Comparison of ENCODE assay signal across 8 mouse cellular contexts in genomic region chr7:140080503-140081156, GRCm38 (mm10). TPM values are rescaled to one million over a fixed set of nuclear protein-coding genes. Genes with fewer than 3 reads are reported as not detected.
DNase-seq lines count a peak whose midpoint lies in the region; ATAC-seq lines count a peak whose summit lies in the region.

No protein-coding gene starts in this region.

- H3K27me3 ChIP-seq in forebrain, embryonic 15.5 days: no peaks in the 10 kb centered on the region
- peaks cover 28% of the 10 kb centered on the region for H3K27me3 ChIP-seq in hindbrain, embryonic 11.5 days (ENCODE audit: control insufficient read depth, insufficient read depth, low read length)
- H3K27me3 ChIP-seq in lung, embryonic 15.5 days: peaks cover 42% of the 10 kb centered on the region

- no peaks in the 10 kb centered on the region for H3K9me3 ChIP-seq in forebrain, embryonic 15.5 days
- H3K9me3 ChIP-seq in hindbrain, embryonic 11.5 days (ENCODE audit: control insufficient read depth, low read length): no peaks in the 10 kb centered on the region
- no peaks in the 10 kb centered on the region for H3K9me3 ChIP-seq in lung, embryonic 15.5 days

- peak overlapping the region; percentile 88 for H3K27ac ChIP-seq in forebrain, embryonic 15.5 days (replicated peaks)
- peak overlapping the region; percentile 67 for H3K27ac ChIP-seq in hindbrain, embryonic 11.5 days (ENCODE audit: low read depth, low read length)
- no peak overlapping the region for H3K27ac ChIP-seq in lung, embryonic 15.5 days

- H3K36me3 ChIP-seq in forebrain, embryonic 15.5 days: no peaks in the 10 kb centered on the region
- no peaks in the 10 kb centered on the region for H3K36me3 ChIP-seq in hindbrain, embryonic 11.5 days (ENCODE audit: control insufficient read depth, insufficient read depth, low read length)
- no peaks in the 10 kb centered on the region for H3K36me3 ChIP-seq in lung, embryonic 15.5 days

- peak; percentile 77 for DNase-seq in Muller cell, postnatal 12 days (ENCODE audit: inconsistent ontology term)
- DNase-seq in cerebellum, adult 11-12 months: peak; percentile 93
- peak; percentile 95 for DNase-seq in hindbrain, embryonic 11.5 days (ENCODE audit: low spot score)
- peak; percentile 90 to 92 for DNase-seq in layer of hippocampus, adult 8-10 months (ENCODE audit: low spot score in 2 of 2)
- peak; percentile 54 for DNase-seq in ovary, postnatal 14 days (ENCODE audit: low spot score)

- ATAC-seq in forebrain, embryonic 15.5 days (replicated peaks): peak; percentile 83
- peak; percentile 83 for ATAC-seq in hindbrain, embryonic 11.5 days (ENCODE audit: low FRiP score)
- peak; percentile 75; the same call in 1 of the 2 replicates for ATAC-seq in lung, embryonic 15.5 days (ENCODE audit: borderline replicate concordance, extremely low read depth, low FRiP score, low TSS enrichment)
- ATAC-seq in monocyte, adult 5-6 weeks (replicated peaks; ENCODE audit: insufficient number of reproducible peaks, low FRiP score, low TSS enrichment, poor library complexity, severe bottlenecking): no peak

- H3K4me2 ChIP-seq in forebrain, embryonic 15.5 days (replicated peaks): peak overlapping the region; percentile 60
- H3K4me2 ChIP-seq in hindbrain, embryonic 11.5 days (replicated peaks; ENCODE audit: low read depth, low read length): peak overlapping the region; percentile 53
- peak overlapping the region; percentile 38 for H3K4me2 ChIP-seq in lung, embryonic 15.5 days

- peak overlapping the region; percentile 44 for H3K4me3 ChIP-seq in forebrain, embryonic 15.5 days
- peak overlapping the region; percentile 26 for H3K4me3 ChIP-seq in hindbrain, embryonic 11.5 days (ENCODE audit: low read depth, low read length)
- peak overlapping the region; percentile 12 for H3K4me3 ChIP-seq in lung, embryonic 15.5 days

- H3K4me1 ChIP-seq in forebrain, embryonic 15.5 days: peaks cover 35% of the 10 kb centered on the region
- H3K4me1 ChIP-seq in hindbrain, embryonic 11.5 days (replicated peaks; ENCODE audit: control insufficient read depth, insufficient read depth, low read length): peaks cover 12% of the 10 kb centered on the region
- H3K4me1 ChIP-seq in lung, embryonic 15.5 days: no peaks in the 10 kb centered on the region

- peak overlapping the region; percentile 66 for H3K9ac ChIP-seq in forebrain, embryonic 15.5 days (replicated peaks)
- H3K9ac ChIP-seq in hindbrain, embryonic 11.5 days (ENCODE audit: low read depth, low read length): peak overlapping the region; percentile 44; the same call in 1 of the 2 replicates
- H3K9ac ChIP-seq in lung, embryonic 15.5 days: no peak overlapping the region

- WGBS in forebrain, embryonic 15.5 days: 2% methylated on average over 24 of the region's 24 CpGs
- 4% methylated on average over 24 of the region's 24 CpGs for WGBS in hindbrain, embryonic 11.5 days
- 1% methylated on average over 24 of the region's 24 CpGs for WGBS in lung, embryonic 15.5 days

RNA-seq across cellular contexts. Expression of gene Caly, which starts 1.7 kb away (rescaled TPM):
- polyA plus RNA-seq in forebrain, embryonic 15.5 days (2015; fragmentation: Nextera tagmentation; extraction: Ambion mirVana): 108 and 117 TPM in 2 replicates
- polyA plus RNA-seq in hindbrain, embryonic 11.5 days (2014; fragmentation: Nextera tagmentation; extraction: Ambion mirVana): 11.2 and 12.1 TPM in 2 replicates
- 100 to 1,000 TPM; 217 to 237 (median 229) TPM for total RNA-seq in layer of hippocampus, adult 8-10 months (2022)
- polyA plus RNA-seq in lung, embryonic 15.5 days (2015; fragmentation: Nextera tagmentation; extraction: Ambion mirVana): 0.66 and 1.1 TPM in 2 replicates
- 0.68 TPM in 1 of 3 replicates, not detected in the others for total RNA-seq in monocyte, adult 5-6 weeks (2017)

RNA-seq across cellular contexts. Expression of gene Prap1, which starts 12.6 kb away (rescaled TPM):
- not detected in 2 replicates for polyA plus RNA-seq in forebrain, embryonic 15.5 days (2015; fragmentation: Nextera tagmentation; extraction: Ambion mirVana)
- polyA plus RNA-seq in hindbrain, embryonic 11.5 days (2014; fragmentation: Nextera tagmentation; extraction: Ambion mirVana): 0.27 TPM in 1 of 2 replicates, not detected in the other
- under 1 TPM in 1 of 4 experiments, not detected in 3; 0.56 TPM for total RNA-seq in layer of hippocampus, adult 8-10 months (2022)
- not detected in 2 replicates for polyA plus RNA-seq in lung, embryonic 15.5 days (2015; fragmentation: Nextera tagmentation; extraction: Ambion mirVana)
- not detected in 3 replicates for total RNA-seq in monocyte, adult 5-6 weeks (2017)

RNA-seq across cellular contexts. Expression of gene Fuom, which starts 21.6 kb away (rescaled TPM):
- 18.5 and 18.9 TPM in 2 replicates for polyA plus RNA-seq in forebrain, embryonic 15.5 days (2015; fragmentation: Nextera tagmentation; extraction: Ambion mirVana)
- 17.7 and 18.4 TPM in 2 replicates for polyA plus RNA-seq in hindbrain, embryonic 11.5 days (2014; fragmentation: Nextera tagmentation; extraction: Ambion mirVana)
- 10 to 100 TPM; 42.7 to 49.1 (median 47.7) TPM for total RNA-seq in layer of hippocampus, adult 8-10 months (2022)
- 19.1 and 19.8 TPM in 2 replicates for polyA plus RNA-seq in lung, embryonic 15.5 days (2015; fragmentation: Nextera tagmentation; extraction: Ambion mirVana)
- 2.8 to 7.7 TPM (median 4.5 TPM) in 3 replicates for total RNA-seq in monocyte, adult 5-6 weeks (2017)

RNA-seq across cellular contexts. Expression of gene Msx3, which starts 31.7 kb away (rescaled TPM):
- 0.73 TPM in 2 replicates for polyA plus RNA-seq in forebrain, embryonic 15.5 days (2015; fragmentation: Nextera tagmentation; extraction: Ambion mirVana)
- polyA plus RNA-seq in hindbrain, embryonic 11.5 days (2014; fragmentation: Nextera tagmentation; extraction: Ambion mirVana): 106 and 139 TPM in 2 replicates
- total RNA-seq in layer of hippocampus, adult 8-10 months (2022): not detected
- polyA plus RNA-seq in lung, embryonic 15.5 days (2015; fragmentation: Nextera tagmentation; extraction: Ambion mirVana): not detected in 2 replicates
- not detected in 3 replicates for total RNA-seq in monocyte, adult 5-6 weeks (2017)

RNA-seq across cellular contexts. Expression of gene Paox, which starts 35.0 kb away (rescaled TPM):
- 7.5 and 8.6 TPM in 2 replicates for polyA plus RNA-seq in forebrain, embryonic 15.5 days (2015; fragmentation: Nextera tagmentation; extraction: Ambion mirVana)
- 15.2 and 15.8 TPM in 2 replicates for polyA plus RNA-seq in hindbrain, embryonic 11.5 days (2014; fragmentation: Nextera tagmentation; extraction: Ambion mirVana)
- total RNA-seq in layer of hippocampus, adult 8-10 months (2022): 1 to 10 TPM; 6.1 to 6.5 (median 6.4) TPM
- 21.6 and 22.3 TPM in 2 replicates for polyA plus RNA-seq in lung, embryonic 15.5 days (2015; fragmentation: Nextera tagmentation; extraction: Ambion mirVana)
- total RNA-seq in monocyte, adult 5-6 weeks (2017): 0.87 to 1.5 TPM (median 1.2 TPM) in 3 replicates
